Mouse (Mus musculus) neural tube, embryonic 10.5 days (tissue): ENCODE results near the gene Gid4.
"Not testable (repeated sequence)": the region's sequence is repeated elsewhere in the genome, so short reads cannot be mapped to it uniquely, and the experiment has no call there.

Experiments used
- DNase-seq: peaks from one replicate; pipeline ENCODE4 v3.0.0-alpha.2; 2017; ENCODE audit warnings: low spot score; ENCODE audit errors: extremely low spot score

The Gid4 gene

GRCm38 (mm10) chr11:60427628-60428027, 10.7 kb downstream of the Gid4 start:
- no peak for DNase-seq

DNA sequence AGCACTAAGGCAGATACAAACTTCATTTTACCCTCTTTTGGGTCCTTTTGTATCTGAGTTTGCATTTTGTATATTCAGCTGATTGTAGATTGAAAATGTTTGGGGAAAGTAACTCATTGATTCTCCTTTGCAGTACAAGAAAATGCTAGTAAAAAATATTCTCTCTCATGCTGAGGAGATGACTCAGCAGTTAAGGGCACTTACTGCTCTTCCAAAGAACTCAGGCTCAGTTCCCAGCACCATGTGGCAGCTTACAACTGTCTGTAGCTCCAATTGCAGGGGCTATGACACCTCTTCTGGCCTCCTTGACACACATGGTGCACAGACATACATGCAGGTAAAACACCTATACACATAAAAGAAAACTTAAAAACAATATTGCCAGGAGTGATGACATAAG, 16.6 kb downstream of the Gid4 start:
- DNase-seq = no peak

GRCm38 (mm10) chr11:60435133-60435532, 18.2 kb downstream of the Gid4 start:
- no peak for DNase-seq

DNA sequence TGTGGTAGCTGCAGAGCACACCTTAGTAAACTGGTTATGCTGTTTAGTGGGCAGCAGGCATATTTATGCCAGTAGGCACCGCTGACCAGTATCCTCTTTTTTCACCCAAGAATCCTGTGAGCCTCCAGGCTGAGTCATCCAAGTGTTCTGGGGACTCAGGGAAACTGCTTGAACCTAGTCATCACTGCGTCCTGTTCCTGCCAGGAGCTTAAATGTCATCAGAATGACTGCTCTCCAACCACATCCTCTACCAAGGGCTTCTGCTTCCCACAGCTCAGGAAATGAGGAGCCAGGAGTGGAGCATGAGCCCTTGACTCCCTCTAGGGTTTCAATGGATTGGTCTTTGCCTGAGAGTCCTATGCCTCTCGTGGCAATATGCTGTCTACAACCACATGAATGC, 19.7 kb downstream of the Gid4 start:
- DNase-seq = no peak

GRCm38 (mm10) chr11:60439621-60440020, 22.7 kb downstream of the Gid4 start:
- DNase-seq = not testable (repeated sequence)

- DNase-seq = no peak
Observed at GRCm38 (mm10) chr11:60440176-60440575, 23.2 kb downstream of the Gid4 start.

DNA sequence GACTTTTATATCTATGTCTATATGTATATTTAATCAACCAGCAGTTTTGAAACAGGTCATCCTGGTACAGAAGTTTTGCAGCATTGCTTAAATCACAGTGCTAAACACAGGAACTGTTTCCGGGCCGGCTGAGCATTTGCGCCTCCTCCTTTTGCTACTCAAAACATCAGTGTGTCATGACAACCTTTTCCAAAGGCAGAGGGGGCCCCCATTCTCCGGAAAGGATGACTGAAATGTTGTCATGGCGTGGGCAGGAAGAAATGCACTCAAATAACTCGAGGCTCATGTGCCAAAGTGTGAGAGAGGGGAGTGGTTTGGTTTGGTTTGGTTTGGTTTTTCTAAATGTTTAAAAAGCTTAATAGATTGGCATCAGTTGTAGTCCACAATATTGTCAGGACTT, 26.0 kb downstream of the Gid4 start:
- no peak for DNase-seq

- DNase-seq = no peak
Observed at GRCm38 (mm10) chr11:60444007-60444406, 27.1 kb downstream of the Gid4 start.

GRCm38 (mm10) chr11:60454080-60454744, 37.3 kb downstream of the Gid4 start, which contains the start of gene Drg2:
Gene Drg2, plus strand, starts transcription at chr11:60454591.
- peak; percentile 96 for DNase-seq

- DNase-seq = no peak
Observed at GRCm38 (mm10) chr11:60454745-60455087, 37.8 kb downstream of the Gid4 start.

DNA sequence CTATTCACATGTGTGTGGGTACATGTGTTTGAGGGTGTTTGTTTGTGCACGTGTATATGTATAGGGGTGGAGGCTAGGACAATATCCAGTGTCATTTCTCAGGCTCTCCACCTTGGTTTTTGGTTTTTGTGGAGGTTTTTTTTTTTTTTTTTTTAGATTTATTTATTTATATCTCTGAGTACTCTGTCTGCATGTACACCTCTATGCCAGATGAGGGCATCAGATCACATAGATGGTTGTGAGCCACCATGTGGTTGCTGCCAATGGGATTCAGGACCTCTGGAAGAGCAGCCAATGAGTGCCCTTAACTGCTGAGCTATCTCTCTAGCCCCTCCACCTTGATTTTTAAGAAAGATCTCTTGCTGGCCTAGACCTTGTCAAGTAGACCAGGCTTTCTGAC, 41.0 kb downstream of the Gid4 start:
- no peak for DNase-seq

DNA sequence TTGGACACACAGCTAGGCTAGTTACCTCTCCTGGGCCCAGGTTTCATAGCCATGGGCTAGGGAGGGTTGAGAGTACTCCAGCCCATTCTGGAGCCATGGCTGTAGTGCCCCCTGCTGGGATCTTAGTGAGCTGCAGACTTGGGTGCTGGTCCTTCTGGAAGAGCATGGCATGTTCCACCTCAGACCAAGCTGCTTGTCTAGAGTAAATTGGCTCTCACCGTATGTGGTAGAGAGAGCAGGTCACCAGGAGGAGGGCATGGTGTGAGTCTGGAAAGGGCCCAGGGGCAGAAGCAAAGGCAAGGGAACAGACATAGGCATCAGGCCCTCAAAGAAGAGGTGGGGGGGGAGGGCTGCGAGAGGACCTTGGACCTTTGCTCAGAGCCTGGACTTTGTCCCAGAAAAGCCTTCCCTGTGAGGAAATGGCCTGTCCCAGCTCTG, 49.0 kb downstream of the Gid4 start:
- DNase-seq = peak; percentile 39

- no peak for DNase-seq
Observed at GRCm38 (mm10) chr11:60469039-60469438, 52.1 kb downstream of the Gid4 start, which contains the start of gene Myo15. Gene Myo15, plus strand, starts transcription at chr11:60469339.

GRCm38 (mm10) chr11:60470743-60471142, 53.8 kb downstream of the Gid4 start:
- no peak for DNase-seq

DNA sequence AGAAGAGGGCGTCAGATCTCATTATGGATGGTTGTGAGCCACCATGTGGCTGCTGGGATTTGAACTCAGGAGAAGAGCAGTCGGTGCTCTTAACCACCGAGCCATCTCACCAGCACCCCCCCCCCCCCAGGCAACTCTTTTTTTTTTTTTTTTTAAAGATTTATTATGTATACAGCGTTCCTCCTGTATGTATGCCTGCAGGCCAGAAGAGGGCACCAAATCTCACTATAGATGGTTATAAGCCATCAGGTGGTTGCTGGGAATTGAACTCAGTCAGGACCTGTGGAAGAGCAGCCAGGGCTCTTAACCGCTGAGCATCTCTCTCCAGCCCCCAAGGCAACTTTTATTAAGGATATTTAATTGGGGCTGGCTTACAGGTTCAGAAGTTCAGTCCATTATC, 57.6 kb downstream of the Gid4 start:
- DNase-seq = no peak

- no peak for DNase-seq
Observed at GRCm38 (mm10) chr11:60475668-60476362, 58.9 kb downstream of the Gid4 start.

GRCm38 (mm10) chr11:60478121-60478520, 61.2 kb downstream of the Gid4 start:
- peak; percentile 22 for DNase-seq

DNA sequence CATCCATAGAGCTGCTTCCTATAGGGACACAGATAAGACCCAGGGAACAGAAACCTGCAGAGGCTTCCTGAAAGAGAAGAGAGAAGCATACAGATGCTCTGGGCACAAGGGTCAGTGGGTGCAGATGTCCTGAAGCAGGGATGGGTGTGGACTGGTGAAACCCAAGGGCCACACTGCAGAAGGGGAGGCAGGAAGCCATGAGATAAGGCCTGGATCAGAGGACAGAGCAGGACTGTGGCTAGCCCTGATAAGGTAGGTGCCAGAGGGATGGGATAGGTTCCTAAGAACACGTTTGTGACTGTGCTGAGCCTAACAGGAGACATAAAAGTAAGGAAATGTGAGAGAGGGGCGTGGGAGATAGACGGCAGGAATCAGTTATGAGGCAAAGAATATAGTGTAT, 69.3 kb downstream of the Gid4 start:
- no peak for DNase-seq

GRCm38 (mm10) chr11:60492726-60493125, 75.8 kb downstream of the Gid4 start:
- DNase-seq = no peak

DNA sequence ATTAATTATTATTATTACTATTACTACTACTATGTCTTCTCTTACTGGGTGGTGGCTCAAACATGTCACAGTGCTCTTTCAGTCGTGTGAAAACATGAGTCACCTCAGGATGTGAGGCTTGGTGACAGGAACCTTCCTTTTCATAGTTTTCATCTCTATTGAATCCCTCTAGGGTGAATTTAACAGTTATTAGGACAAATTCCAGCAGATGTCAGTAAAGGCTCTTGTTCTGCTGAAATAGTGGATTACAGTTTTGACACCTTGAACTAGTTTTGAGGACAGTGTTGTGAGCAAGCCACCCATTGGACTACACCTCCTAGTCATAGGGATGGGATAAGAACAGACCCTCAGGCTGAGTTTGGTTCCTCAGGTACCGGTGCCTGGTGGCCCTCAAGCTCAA, 78.7 kb downstream of the Gid4 start:
- no peak for DNase-seq
